Mouse (Mus musculus): Measurements from ENCODE around the gene Tmprss4. TPM values are rescaled to one million over a fixed set of nuclear protein-coding genes. Genes with fewer than 3 reads are reported as not detected.

Tmprss4 gene
- polyA plus RNA-seq, 1 experiment, result not detected

DNA sequence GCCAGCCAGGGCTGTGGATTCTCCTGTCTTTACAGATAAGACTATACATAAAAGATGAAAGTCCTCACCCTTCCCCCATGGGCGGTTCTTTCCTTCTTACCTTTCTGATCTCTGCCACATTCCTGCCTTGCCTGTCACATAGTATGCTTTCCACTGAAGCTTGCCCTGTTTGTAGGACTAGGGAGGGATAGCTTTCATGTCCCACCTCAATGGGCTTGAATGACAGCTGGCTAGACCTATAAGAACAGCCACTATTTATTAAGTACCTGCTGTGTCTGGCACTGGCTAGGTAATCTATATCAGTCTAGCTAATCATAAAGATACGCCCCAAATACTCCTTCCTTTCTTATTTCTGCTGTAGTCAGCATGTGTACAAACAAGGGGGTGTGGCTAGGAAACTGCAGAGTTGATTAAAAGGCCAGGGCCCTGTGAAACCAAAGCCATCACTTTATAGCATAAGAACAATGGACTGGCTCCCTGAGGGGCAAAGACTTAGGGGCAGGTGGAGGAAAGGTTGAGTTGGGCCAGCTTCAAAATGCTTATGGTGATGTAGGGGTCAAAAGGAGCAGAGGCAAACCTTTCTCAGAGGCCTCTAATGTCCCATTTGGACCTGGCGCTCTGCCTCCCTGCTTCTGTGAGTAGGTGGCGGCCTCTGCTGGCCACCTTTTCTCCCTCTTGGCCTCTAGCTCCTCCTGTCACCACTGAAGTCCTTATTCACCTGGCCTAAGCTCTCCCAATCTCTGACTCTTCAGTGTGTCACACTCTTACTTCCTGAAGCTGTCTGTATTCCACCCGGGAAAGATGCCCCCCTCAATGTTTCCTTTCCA is 70.2 kb downstream of the Tmprss4 start:
- TF ChIP-seq POLR2A (IDR thresholded peaks at IDR 0.05; ENCODE audit: borderline replicate concordance, extremely low read depth, insufficient read depth, insufficient read length, poor library complexity, severe bottlenecking) (no peak), CTCF (IDR thresholded peaks at IDR 0.05; ENCODE audit: borderline replicate concordance, extremely low read depth, insufficient read depth, insufficient read length) (peak; percentile 67)
- peak; percentile 50 for DNase-seq (ENCODE audit: low read depth)

DNA sequence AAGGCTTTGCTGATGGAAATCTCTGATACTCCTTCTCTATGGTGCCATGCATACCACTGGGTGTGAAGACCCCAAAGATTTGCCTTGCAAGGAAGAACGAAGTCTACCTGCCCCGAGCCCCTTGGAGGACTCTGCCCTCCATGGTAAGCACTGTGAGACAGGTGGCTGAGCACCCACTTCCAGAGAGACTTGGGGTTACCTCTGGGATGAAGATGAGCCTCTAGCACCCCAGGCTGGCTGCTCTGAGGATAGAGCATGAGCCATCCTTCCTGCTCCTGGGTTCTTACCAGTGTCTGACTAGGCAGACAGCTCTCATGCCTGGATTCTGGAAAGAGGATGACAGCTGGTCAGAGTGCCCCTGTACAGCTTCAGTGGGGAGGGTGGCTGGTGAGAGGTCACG is 73.8 kb downstream of the Tmprss4 start:
- TF ChIP-seq CTCF (IDR thresholded peaks at IDR 0.05; ENCODE audit: borderline replicate concordance, extremely low read depth, insufficient read depth, insufficient read length) (no peak), POLR2A (IDR thresholded peaks at IDR 0.05; ENCODE audit: borderline replicate concordance, extremely low read depth, insufficient read depth, insufficient read length, poor library complexity, severe bottlenecking) (no peak)
- no peak for DNase-seq (ENCODE audit: low read depth)

DNA sequence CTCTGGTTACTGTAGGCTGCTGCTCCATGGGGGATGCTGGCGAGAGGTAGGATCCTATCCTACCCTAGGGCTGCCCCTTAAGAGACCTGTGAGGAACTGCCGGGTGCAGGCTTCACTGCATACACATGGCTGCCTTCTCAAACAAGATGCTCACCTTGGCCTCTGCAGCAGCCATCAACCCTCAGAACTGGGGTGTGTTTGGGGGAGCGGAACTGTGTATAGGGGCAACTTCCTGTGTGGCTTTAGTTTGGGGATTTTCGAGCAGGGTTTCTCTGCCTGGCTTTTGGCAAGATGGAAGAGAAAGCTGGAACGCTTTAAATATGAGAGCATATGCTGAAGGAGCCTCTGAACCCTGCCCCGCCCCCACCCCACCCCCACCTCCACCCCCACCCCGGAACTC is 77.0 kb downstream of the Tmprss4 start:
- DNase-seq (ENCODE audit: low read depth), result no peak
- TF ChIP-seq POLR2A (IDR thresholded peaks at IDR 0.05; ENCODE audit: borderline replicate concordance, extremely low read depth, insufficient read depth, insufficient read length, poor library complexity, severe bottlenecking) (no peak), CTCF (IDR thresholded peaks at IDR 0.05; ENCODE audit: borderline replicate concordance, extremely low read depth, insufficient read depth, insufficient read length) (no peak)

DNA sequence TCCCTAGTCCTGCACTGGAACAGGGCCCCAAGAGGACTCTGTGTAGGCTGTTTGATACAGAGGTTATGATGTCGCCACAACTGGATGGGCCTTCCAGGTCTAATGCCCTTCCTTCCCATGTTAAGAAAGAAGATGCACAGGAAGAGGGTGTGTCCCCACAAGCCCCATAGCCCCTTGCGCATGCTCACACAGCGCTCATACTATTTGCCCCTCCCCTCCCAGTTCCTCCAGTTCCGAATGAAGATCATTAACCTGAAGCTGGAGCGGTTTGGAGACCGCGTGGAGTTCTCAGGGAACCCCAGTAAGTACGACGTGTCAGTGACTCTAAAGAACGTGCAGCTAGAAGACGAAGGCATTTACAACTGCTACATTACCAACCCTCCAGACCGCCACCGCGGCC is 78.7 kb downstream of the Tmprss4 start:
- DNase-seq (ENCODE audit: low read depth), result no peak

More for the DNA sequence above, 78.7 kb downstream of the Tmprss4 start:
- no peak for TF ChIP-seq POLR2A (IDR thresholded peaks at IDR 0.05; ENCODE audit: borderline replicate concordance, extremely low read depth, insufficient read depth, insufficient read length, poor library complexity, severe bottlenecking)
- no peak for TF ChIP-seq CTCF (IDR thresholded peaks at IDR 0.05; ENCODE audit: borderline replicate concordance, extremely low read depth, insufficient read depth, insufficient read length)

Other genes starting within 250 kb of the Tmprss4 start
- gene Ube4a, start 238.5 kb downstream of the Tmprss4 start, polyA plus RNA-seq (2012; rRNA removed), result 24.0 and 42.3 TPM in 2 replicates
- not detected in 2 replicates for gene Cd3g, start 223.7 kb downstream of the Tmprss4 start, polyA plus RNA-seq (2012; rRNA removed)
- not detected in 2 replicates for gene Cd3d, start 222.3 kb downstream of the Tmprss4 start, polyA plus RNA-seq (2012; rRNA removed)
- gene Cd3e, start 194.5 kb downstream of the Tmprss4 start, polyA plus RNA-seq (2012; rRNA removed), result not detected in 2 replicates
- gene Mpzl2, start 164.3 kb downstream of the Tmprss4 start, polyA plus RNA-seq (2012; rRNA removed), result 1.6 and 1.7 TPM in 2 replicates
- 0.86 and 1.7 TPM in 2 replicates for gene Mpzl3, start 148.9 kb downstream of the Tmprss4 start, polyA plus RNA-seq (2012; rRNA removed)
- gene Jaml, start 124.9 kb downstream of the Tmprss4 start, polyA plus RNA-seq (2012; rRNA removed), result 0.09 and 0.10 TPM in 2 replicates
- gene Scn2b, start 86.3 kb downstream of the Tmprss4 start, polyA plus RNA-seq (2012; rRNA removed), result 7.1 and 8.9 TPM in 2 replicates
- 0.16 and 0.23 TPM in 2 replicates for gene Scn4b, start 65.7 kb downstream of the Tmprss4 start, polyA plus RNA-seq (2012; rRNA removed)
- gene BC049352, start 22.1 kb downstream of the Tmprss4 start, polyA plus RNA-seq (2012; rRNA removed), result 0.10 TPM in 1 of 2 replicates, not detected in the other
- 0.54 and 0.78 TPM in 2 replicates for gene Il10ra, start 65.1 kb upstream of the Tmprss4 start, polyA plus RNA-seq (2012; rRNA removed)
- gene Tmprss13, start 115.0 kb upstream of the Tmprss4 start, polyA plus RNA-seq (2012; rRNA removed), result 0.08 and 0.10 TPM in 2 replicates
- gene Fxyd6, start 166.1 kb upstream of the Tmprss4 start, polyA plus RNA-seq (2012; rRNA removed), result 374 and 382 TPM in 2 replicates
- 7.7 and 8.4 TPM in 2 replicates for gene Fxyd2, start 195.6 kb upstream of the Tmprss4 start, polyA plus RNA-seq (2012; rRNA removed)
- gene Dscaml1, start 222.5 kb upstream of the Tmprss4 start, polyA plus RNA-seq (2012; rRNA removed), result 34.3 and 36.8 TPM in 2 replicates